Mouse (Mus musculus): Measurements from ENCODE around the gene Eml5. TPM values are rescaled to one million over a fixed set of nuclear protein-coding genes. Genes with fewer than 3 reads are reported as not detected.

The Eml5 gene
- total RNA-seq (2014; rRNA removed; ENCODE audit: low replicate concordance) (4.3 and 9.6 TPM in 2 replicates), polyA plus RNA-seq (2015; fragmentation: Nextera tagmentation; extraction: Ambion mirVana) (1.5 TPM in 2 replicates)

DNA sequence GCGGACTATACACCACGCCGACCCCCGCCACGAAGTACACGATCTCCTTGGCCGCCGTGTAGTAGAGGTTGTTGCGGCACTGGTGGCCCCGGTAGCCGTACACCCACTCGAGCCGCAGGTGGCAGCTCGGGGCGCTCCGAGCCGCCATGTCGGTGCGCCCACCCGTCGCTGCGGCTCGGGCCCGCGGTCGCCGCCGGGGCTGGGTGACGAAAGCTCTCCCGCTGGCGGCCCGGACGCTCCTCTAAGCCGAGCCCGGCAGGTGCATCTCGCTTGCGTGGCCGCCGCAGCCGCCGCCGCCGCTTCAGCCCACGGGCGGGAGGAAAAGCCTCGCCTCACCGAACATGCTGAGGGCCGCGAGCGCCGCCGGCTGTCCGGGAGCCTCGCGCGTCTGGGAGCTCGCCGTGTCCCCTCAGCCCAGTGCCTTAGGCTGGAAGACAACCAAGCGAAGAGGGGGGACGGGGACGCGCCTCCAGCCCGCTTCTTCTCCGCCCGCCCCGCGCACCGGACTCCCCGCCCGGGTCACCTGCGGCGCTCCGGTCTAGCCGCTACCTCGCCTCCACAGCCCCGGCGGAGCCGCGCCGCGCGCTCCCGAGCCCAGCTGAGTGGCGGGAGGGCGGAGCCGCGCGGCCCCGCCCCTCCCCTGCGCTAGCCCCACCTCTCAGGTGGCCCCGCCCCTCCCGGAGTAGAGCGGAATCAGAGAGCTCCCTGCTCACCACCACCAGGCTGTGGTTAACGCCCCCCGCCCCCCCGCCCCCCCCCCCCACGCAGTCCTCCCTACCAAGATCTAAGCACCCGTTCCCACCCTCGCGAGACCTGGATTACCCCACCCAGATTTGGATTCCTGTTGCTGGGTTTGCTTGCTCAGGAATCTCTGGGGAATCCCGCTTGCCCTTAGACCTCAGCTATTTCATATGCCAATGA lies at the start of gene Eml5:
Eml5 (minus strand) TSS at position 604 of the 921 bp plus-strand sequence.
- WGBS, result 1% methylated on average over 85 of the region's 101 CpGs
- H3K4me1 ChIP-seq (ENCODE audit: control insufficient read depth, insufficient read depth), result no peaks in the 10 kb centered on the region

DNA sequence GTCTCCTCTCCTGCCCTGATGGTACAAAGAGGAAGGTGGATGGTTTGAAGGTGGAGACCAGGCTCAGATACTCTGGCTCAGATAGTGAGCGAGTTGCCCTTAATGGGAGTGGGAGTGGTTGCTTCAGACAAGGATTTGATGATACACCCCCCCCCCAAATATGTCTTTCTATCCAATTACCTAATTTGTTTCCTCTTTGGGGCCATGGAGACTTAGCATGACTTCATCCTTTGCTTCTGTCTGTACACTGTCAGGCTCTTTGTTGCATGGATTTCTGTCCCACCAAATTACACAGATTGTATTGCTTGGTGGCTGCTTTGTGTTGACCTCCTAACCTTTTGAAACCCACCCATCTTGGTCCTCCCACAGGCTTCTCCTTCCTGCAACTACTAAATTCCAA lies 31.6 kb upstream of the Eml5 start:
- Histone ChIP-seq H3K27me3 (ENCODE audit: control insufficient read depth, insufficient read depth, low read length) (no peaks in the 10 kb centered on the region), H3K4me2 (ENCODE audit: low read depth, low read length) (no peak overlapping the region), H3K9ac (replicated peaks; ENCODE audit: low read depth, low read length) (no peak overlapping the region), H3K9me3 (replicated peaks; ENCODE audit: control insufficient read depth, low read length) (no peaks in the 10 kb centered on the region), H3K4me1 (ENCODE audit: control insufficient read depth, insufficient read depth) (no peaks in the 10 kb centered on the region), H3K27ac (ENCODE audit: low read depth) (no peak overlapping the region), H3K4me3 (ENCODE audit: low read depth, low read length) (no peak overlapping the region), H3K36me3 (replicated peaks; ENCODE audit: control insufficient read depth, insufficient read depth, low read length) (no peaks in the 10 kb centered on the region)
- no peak for TF ChIP-seq CTCF (IDR thresholded peaks at IDR 0.05; ENCODE audit: low read depth)
- ATAC-seq (ENCODE audit: insufficient read depth, low read depth) (no peak), DNase-seq (ENCODE audit: low spot score) (no peak)
- 89% methylated on average over 1 of the region's 1 CpGs for WGBS

More for the DNA sequence above, at the start of gene Eml5:
- peak within 1 kb of the TSS; percentile 80 for H3K27ac ChIP-seq (ENCODE audit: low read depth)
- H3K27me3 ChIP-seq (ENCODE audit: control insufficient read depth, insufficient read depth, low read length), result no peaks in the 10 kb centered on the region
- H3K4me2 ChIP-seq (ENCODE audit: low read depth, low read length), result peak within 1 kb of the TSS; percentile 88
- peak; percentile 75 for DNase-seq (ENCODE audit: low spot score)
- peak within 1 kb of the TSS; percentile 81 for H3K9ac ChIP-seq (replicated peaks; ENCODE audit: low read depth, low read length)
- no peak for TF ChIP-seq CTCF (IDR thresholded peaks at IDR 0.05; ENCODE audit: low read depth)
- no peak for TF ChIP-seq EP300 (IDR thresholded peaks at IDR 0.05; ENCODE audit: low read depth)
- H3K36me3 ChIP-seq (replicated peaks; ENCODE audit: control insufficient read depth, insufficient read depth, low read length), result no peaks in the 10 kb centered on the region
- peak within 1 kb of the TSS; percentile 95 for H3K4me3 ChIP-seq (ENCODE audit: low read depth, low read length)
- no peaks in the 10 kb centered on the region for H3K9me3 ChIP-seq (replicated peaks; ENCODE audit: control insufficient read depth, low read length)
- ATAC-seq (ENCODE audit: insufficient read depth, low read depth), result peak; percentile 93

DNA sequence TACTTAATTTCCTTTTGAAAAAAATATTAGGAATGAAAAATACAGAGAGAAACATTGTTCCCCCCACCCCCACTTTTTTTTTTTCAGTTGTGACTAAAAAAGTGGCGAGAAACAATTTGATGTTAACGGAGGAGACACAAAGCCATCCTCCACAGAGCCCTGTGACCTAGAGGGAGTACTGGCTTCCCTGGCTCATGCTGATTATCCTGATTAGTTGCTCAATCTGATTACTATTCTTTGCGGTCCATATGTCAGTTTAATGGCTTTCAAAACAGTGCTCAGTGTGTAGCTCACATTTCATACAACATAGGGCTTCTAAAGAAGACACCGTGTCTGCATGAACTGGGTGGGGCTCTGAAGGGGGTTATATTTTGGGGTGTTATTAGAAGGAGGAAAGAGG lies 31.2 kb upstream of the Eml5 start:
- Histone ChIP-seq H3K9ac (replicated peaks; ENCODE audit: low read depth, low read length) (no peak overlapping the region), H3K27ac (ENCODE audit: low read depth) (no peak overlapping the region), H3K4me3 (ENCODE audit: low read depth, low read length) (no peak overlapping the region), H3K27me3 (ENCODE audit: control insufficient read depth, insufficient read depth, low read length) (no peaks in the 10 kb centered on the region), H3K9me3 (replicated peaks; ENCODE audit: control insufficient read depth, low read length) (no peaks in the 10 kb centered on the region), H3K4me1 (ENCODE audit: control insufficient read depth, insufficient read depth) (no peaks in the 10 kb centered on the region), H3K36me3 (replicated peaks; ENCODE audit: control insufficient read depth, insufficient read depth, low read length) (no peaks in the 10 kb centered on the region), H3K4me2 (ENCODE audit: low read depth, low read length) (no peak overlapping the region)
- WGBS, result 89% methylated on average over 4 of the region's 4 CpGs
- ATAC-seq (ENCODE audit: insufficient read depth, low read depth) (no peak), DNase-seq (ENCODE audit: low spot score) (no peak)
- TF ChIP-seq EP300 (IDR thresholded peaks at IDR 0.05; ENCODE audit: low read depth) (no peak), CTCF (IDR thresholded peaks at IDR 0.05; ENCODE audit: low read depth) (no peak)

DNA sequence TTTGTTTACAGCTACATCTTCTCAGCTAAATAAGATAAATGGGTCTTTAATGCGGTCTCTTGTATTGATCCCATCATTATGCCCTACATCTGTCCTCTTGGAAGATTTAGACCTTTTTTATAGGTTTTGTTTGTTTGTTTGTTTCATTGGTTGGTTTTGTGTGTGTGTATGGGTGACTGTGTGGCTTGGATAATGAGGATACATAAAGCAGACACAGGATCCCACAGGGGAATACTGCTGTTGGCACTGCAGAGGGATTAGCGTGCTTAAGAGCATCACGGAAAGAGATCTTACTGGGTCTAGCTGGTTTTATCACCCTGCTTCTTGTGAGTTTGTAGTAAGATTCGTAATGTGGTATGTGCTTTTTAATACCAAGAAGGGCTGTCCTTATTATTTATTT lies 29.9 kb upstream of the Eml5 start:
- ATAC-seq (ENCODE audit: insufficient read depth, low read depth) (no peak), DNase-seq (ENCODE audit: low spot score) (no peak)
- H3K27me3 ChIP-seq (ENCODE audit: control insufficient read depth, insufficient read depth, low read length), result no peaks in the 10 kb centered on the region
- no peak overlapping the region for H3K4me2 ChIP-seq (ENCODE audit: low read depth, low read length)
- no peaks in the 10 kb centered on the region for H3K9me3 ChIP-seq (replicated peaks; ENCODE audit: control insufficient read depth, low read length)
- H3K9ac ChIP-seq (replicated peaks; ENCODE audit: low read depth, low read length), result no peak overlapping the region
- H3K27ac ChIP-seq (ENCODE audit: low read depth), result no peak overlapping the region
- TF ChIP-seq EP300 (IDR thresholded peaks at IDR 0.05; ENCODE audit: low read depth) (no peak), CTCF (IDR thresholded peaks at IDR 0.05; ENCODE audit: low read depth) (no peak)
- no peaks in the 10 kb centered on the region for H3K4me1 ChIP-seq (ENCODE audit: control insufficient read depth, insufficient read depth)
- WGBS, result 92% methylated on average over 4 of the region's 4 CpGs
- no peaks in the 10 kb centered on the region for H3K36me3 ChIP-seq (replicated peaks; ENCODE audit: control insufficient read depth, insufficient read depth, low read length)
- no peak overlapping the region for H3K4me3 ChIP-seq (ENCODE audit: low read depth, low read length)

DNA sequence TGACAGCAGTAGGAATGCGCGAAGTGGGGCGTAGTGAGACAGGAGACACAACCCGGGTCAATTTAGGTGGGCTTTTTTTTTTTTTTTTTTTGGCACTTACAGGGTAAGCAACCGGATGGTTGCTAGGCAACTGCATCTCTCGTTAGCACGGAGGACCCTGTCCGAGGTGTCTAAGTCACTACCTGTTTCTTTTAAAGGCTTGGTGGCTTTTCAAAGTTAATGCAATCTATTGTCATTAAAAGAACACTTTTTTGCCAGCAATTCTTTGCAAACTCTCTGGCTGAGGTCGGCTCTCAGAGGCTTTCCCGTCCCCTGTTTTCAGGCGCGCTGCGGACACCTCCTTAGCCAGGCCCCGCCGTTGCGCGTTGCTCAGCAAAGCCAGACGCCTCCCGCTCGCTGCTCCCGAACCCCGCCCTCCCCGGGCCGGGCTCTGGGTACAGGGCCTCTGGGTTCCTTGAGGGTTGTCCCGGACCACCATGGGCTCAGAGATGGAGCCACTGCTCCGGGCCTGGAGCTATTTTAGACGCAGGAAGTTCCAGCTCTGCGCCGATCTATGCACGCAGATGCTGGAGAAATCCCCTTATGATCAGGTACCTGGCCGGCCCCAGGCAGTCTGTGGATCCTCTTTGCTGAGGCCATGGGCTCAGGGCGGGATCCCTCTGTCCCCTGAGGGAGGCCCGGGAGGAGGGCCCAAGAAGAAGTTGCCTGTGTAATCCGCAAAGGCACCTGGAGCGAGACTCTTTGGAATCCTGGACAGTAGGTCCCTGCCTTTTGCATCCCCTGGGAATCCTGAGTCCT lies 19.1 kb upstream of the Eml5 start, which contains the start of gene Ttc8:
Ttc8 (plus strand) TSS at position 381 of the 798 bp plus-strand sequence.
- H3K9me3 ChIP-seq (replicated peaks; ENCODE audit: control insufficient read depth, low read length), result no peaks in the 10 kb centered on the region
- peak; percentile 96 for ATAC-seq (ENCODE audit: insufficient read depth, low read depth)
- H3K9ac ChIP-seq (replicated peaks; ENCODE audit: low read depth, low read length), result peak within 1 kb of the TSS; percentile 45
- H3K4me3 ChIP-seq (ENCODE audit: low read depth, low read length), result peak within 1 kb of the TSS; percentile 52
- H3K27ac ChIP-seq (ENCODE audit: low read depth), result peak within 1 kb of the TSS; percentile 62
- H3K4me2 ChIP-seq (ENCODE audit: low read depth, low read length), result peak within 1 kb of the TSS; percentile 61
- 0 out of 2 replicates have a peak, but pooled peaks cover 5% of the 10 kb centered on the region for H3K27me3 ChIP-seq (ENCODE audit: control insufficient read depth, insufficient read depth, low read length)
- TF ChIP-seq CTCF (IDR thresholded peaks at IDR 0.05; ENCODE audit: low read depth) (no peak), EP300 (IDR thresholded peaks at IDR 0.05; ENCODE audit: low read depth) (peak; percentile 87)
- DNase-seq (ENCODE audit: low spot score), result peak; percentile 89
- no peaks in the 10 kb centered on the region for H3K36me3 ChIP-seq (replicated peaks; ENCODE audit: control insufficient read depth, insufficient read depth, low read length)
- WGBS, result under 1% methylated on average over 35 of the region's 35 CpGs
- H3K4me1 ChIP-seq (ENCODE audit: control insufficient read depth, insufficient read depth), result no peaks in the 10 kb centered on the region; the same call in 1 of the 2 replicates
